In the genomic region with DNA sequence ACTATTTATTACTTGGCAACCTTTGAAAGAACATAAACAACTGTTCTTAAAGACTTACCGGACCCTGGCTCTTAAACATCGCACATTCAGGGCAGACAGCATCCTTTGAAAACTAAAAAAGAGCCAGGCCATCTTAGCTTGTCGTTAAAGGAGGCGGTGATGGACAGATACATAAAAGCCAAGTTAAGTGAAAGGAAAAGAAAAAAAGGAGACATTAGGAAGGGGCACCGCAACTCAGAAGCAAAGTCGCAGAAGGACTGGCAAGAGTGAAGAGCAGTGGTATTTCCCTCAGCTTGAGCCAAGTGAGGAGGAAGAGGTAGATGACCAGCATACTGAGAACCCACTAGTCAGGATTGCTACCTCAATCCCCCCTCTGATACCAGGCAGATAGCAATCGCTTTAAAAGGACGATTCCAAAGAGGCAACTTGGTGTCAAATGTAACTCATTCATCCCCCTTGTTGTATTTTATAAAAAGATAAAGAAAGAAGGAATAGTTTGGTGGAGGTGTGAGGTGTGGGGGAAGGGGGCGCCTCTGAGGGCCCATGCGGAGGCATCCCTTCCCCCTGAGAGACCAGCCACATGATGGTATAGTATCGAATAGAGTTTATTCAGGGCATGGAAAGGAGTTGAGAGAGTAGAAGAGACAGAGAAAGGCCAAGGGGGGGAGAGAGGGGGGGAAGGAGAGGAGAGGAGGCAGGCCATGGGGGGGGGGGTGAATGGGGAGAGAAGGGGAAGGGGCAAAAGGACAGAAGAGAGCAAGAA, we compare ENCODE assay signal across 17 mouse cellular contexts. TPM values are rescaled to one million over a fixed set of nuclear protein-coding genes. Genes with fewer than 3 reads are reported as not detected.
DNase-seq lines count a peak whose midpoint lies in the region; ATAC-seq lines count a peak whose summit lies in the region.
"Had no signal": no experiment of that assay in that cellular context is flagged by ENCODE, and none has a peak within 500 bp of the region (broad histone marks: within the 10 kb centered on the region; RNA-seq: fewer than 3 reads in every experiment).

No protein-coding gene starts in this region.

- H3K9me3 ChIP-seq in heart, embryonic 12.5 days (replicated peaks), result no peaks in the 10 kb centered on the region
- peaks cover 2% of the 10 kb centered on the region; the same call in 1 of the 2 replicates for H3K9me3 ChIP-seq in hindbrain, embryonic 10.5 days
- no peaks in the 10 kb centered on the region for H3K9me3 ChIP-seq in midbrain, embryonic 11.5 days (ENCODE audit: control insufficient read depth, low read length)
- H3K9me3 ChIP-seq in neural tube, embryonic 15.5 days (replicated peaks), result no peaks in the 10 kb centered on the region
- H3K9me3 ChIP-seq: embryonic facial prominence, embryonic 12.5 days; liver, embryonic 13.5 days had no signal

- H3K27ac ChIP-seq in heart, embryonic 12.5 days (ENCODE audit: poor library complexity, severe bottlenecking), result no peak overlapping the region
- H3K27ac ChIP-seq in hindbrain, embryonic 10.5 days, result peak overlapping the region; percentile 83
- H3K27ac ChIP-seq in midbrain, embryonic 11.5 days (ENCODE audit: low read depth, low read length), result no peak overlapping the region
- peak overlapping the region; percentile 34 for H3K27ac ChIP-seq in neural tube, embryonic 15.5 days (replicated peaks)
- H3K27ac ChIP-seq: embryonic facial prominence, embryonic 12.5 days; gastrocnemius, adult 2 months; kidney, postnatal 0 days; liver, embryonic 13.5 days had no signal

- H3K9ac ChIP-seq in heart, embryonic 12.5 days, result no peak overlapping the region
- no peak overlapping the region for H3K9ac ChIP-seq in midbrain, embryonic 11.5 days (ENCODE audit: low read length)
- H3K9ac ChIP-seq in neural tube, embryonic 15.5 days (replicated peaks), result no peak overlapping the region
- H3K9ac ChIP-seq: embryonic facial prominence, embryonic 12.5 days; liver, embryonic 13.5 days had no signal

- H3K4me2 ChIP-seq in heart, embryonic 12.5 days, result no peak overlapping the region
- no peak overlapping the region for H3K4me2 ChIP-seq in midbrain, embryonic 11.5 days
- no peak overlapping the region for H3K4me2 ChIP-seq in neural tube, embryonic 15.5 days
- H3K4me2 ChIP-seq: embryonic facial prominence, embryonic 12.5 days; liver, embryonic 13.5 days had no signal

- 74% methylated on average over 11 of the region's 11 CpGs for WGBS in heart, embryonic 12.5 days
- WGBS in hindbrain, embryonic 10.5 days, result 42% methylated on average over 11 of the region's 11 CpGs
- WGBS in midbrain, embryonic 11.5 days, result 52% methylated on average over 11 of the region's 11 CpGs
- 25% methylated on average over 11 of the region's 11 CpGs for WGBS in neural tube, embryonic 15.5 days

- H3K4me1 ChIP-seq in heart, embryonic 12.5 days (replicated peaks), result peaks cover 4% of the 10 kb centered on the region; the same call in 1 of the 2 replicates
- H3K4me1 ChIP-seq in hindbrain, embryonic 10.5 days (replicated peaks), result peaks cover 36% of the 10 kb centered on the region
- H3K4me1 ChIP-seq in midbrain, embryonic 11.5 days (ENCODE audit: control insufficient read depth, insufficient read depth, low read length), result peaks cover 4% of the 10 kb centered on the region; the same call in 1 of the 2 replicates
- H3K4me1 ChIP-seq in neural tube, embryonic 15.5 days, result peaks cover 7% of the 10 kb centered on the region
- H3K4me1 ChIP-seq: liver, embryonic 13.5 days had no signal

- H3K27me3 ChIP-seq in heart, embryonic 12.5 days (replicated peaks), result no peaks in the 10 kb centered on the region
- no peaks in the 10 kb centered on the region for H3K27me3 ChIP-seq in hindbrain, embryonic 10.5 days (ENCODE audit: insufficient read depth, poor library complexity, severe bottlenecking)
- H3K27me3 ChIP-seq in midbrain, embryonic 11.5 days (ENCODE audit: control insufficient read depth, insufficient read depth, low read length), result no peaks in the 10 kb centered on the region
- H3K27me3 ChIP-seq in neural tube, embryonic 15.5 days (replicated peaks), result no peaks in the 10 kb centered on the region
- H3K27me3 ChIP-seq: embryonic facial prominence, embryonic 12.5 days; liver, embryonic 13.5 days had no signal

- no peaks in the 10 kb centered on the region for H3K36me3 ChIP-seq in heart, embryonic 12.5 days
- H3K36me3 ChIP-seq in hindbrain, embryonic 10.5 days, result no peaks in the 10 kb centered on the region
- no peaks in the 10 kb centered on the region for H3K36me3 ChIP-seq in midbrain, embryonic 11.5 days (ENCODE audit: control insufficient read depth, insufficient read depth, low read length)
- H3K36me3 ChIP-seq in neural tube, embryonic 15.5 days, result no peaks in the 10 kb centered on the region
- H3K36me3 ChIP-seq: embryonic facial prominence, embryonic 12.5 days; liver, embryonic 13.5 days had no signal

- DNase-seq in heart, adult 11 months, result peak; percentile 52
- no peak for DNase-seq in hindbrain, embryonic 10.5 days (ENCODE audit: low spot score)
- DNase-seq in midbrain, embryonic 11.5 days (ENCODE audit: low spot score, missing footprints), result peak; percentile 31
- no peak for DNase-seq in urinary bladder, adult 2 months (ENCODE audit: low spot score)
- DNase-seq in Muller cell, postnatal 12 days (ENCODE audit: inconsistent ontology term), result no peak
- DNase-seq in thymus, postnatal 14 days, result no peak
- DNase-seq: adrenal gland, postnatal 36 days; gastrocnemius, adult 2 months; heart, adult 18-20 months; liver, embryonic 13.5 days; thymus, postnatal 4 days had no signal

- no peak for ATAC-seq in heart, embryonic 12.5 days (ENCODE audit: insufficient number of reproducible peaks, low FRiP score)
- ATAC-seq in midbrain, embryonic 11.5 days (ENCODE audit: low FRiP score), result no peak
- peak; percentile 79 for ATAC-seq in neural tube, embryonic 15.5 days (ENCODE audit: low FRiP score)
- ATAC-seq: activated CD4-positive, CD25-positive, alpha-beta regulatory T cell, adult 4 months had no signal

- no peak overlapping the region for H3K4me3 ChIP-seq in heart, embryonic 12.5 days
- H3K4me3 ChIP-seq in hindbrain, embryonic 10.5 days, result no peak overlapping the region
- no peak overlapping the region for H3K4me3 ChIP-seq in midbrain, embryonic 11.5 days (ENCODE audit: low read depth, low read length)
- no peak overlapping the region for H3K4me3 ChIP-seq in neural tube, embryonic 15.5 days (replicated peaks)
- H3K4me3 ChIP-seq: embryonic facial prominence, embryonic 12.5 days; gastrocnemius, adult 2 months; liver, embryonic 13.5 days had no signal

RNA-seq across cellular contexts. Expression of gene Phyhipl, which starts 31.4 kb away (rescaled TPM):
- 2.1 and 2.4 TPM in 2 replicates for polyA plus RNA-seq in heart, embryonic 12.5 days (2016; fragmentation: Nextera tagmentation; extraction: Ambion mirVana)
- 44.1 and 111 TPM in 2 replicates for polyA plus RNA-seq in hindbrain, embryonic 10.5 days (2016; fragmentation: Nextera tagmentation; extraction: Ambion mirVana)
- polyA plus RNA-seq in midbrain, embryonic 11.5 days (2014; fragmentation: Nextera tagmentation; extraction: Ambion mirVana), result 34.0 and 36.5 TPM in 2 replicates
- polyA plus RNA-seq in neural tube, embryonic 15.5 days (2015; fragmentation: Nextera tagmentation; extraction: Ambion mirVana), result 279 and 335 TPM in 2 replicates
- polyA plus RNA-seq in urinary bladder, adult 2 months (2012; rRNA removed), result 0.16 and 0.21 TPM in 2 replicates
- polyA plus RNA-seq: activated CD4-positive, CD25-positive, alpha-beta regulatory T cell, adult 4 months; spleen, adult 2 months had no signal

Comparison
In these comparisons a context has a peak if more than half of its experiments do, and no peak if none do; other contexts are left out.
1. DNase-seq: peak in heart, adult 11 months (single experiment) and midbrain, embryonic 11.5 days (single experiment); none in hindbrain, embryonic 10.5 days (single experiment), urinary bladder, adult 2 months (single experiment), Muller cell, postnatal 12 days (single experiment) and thymus, postnatal 14 days (single experiment).
2. H3K27ac ChIP-seq: peak in hindbrain, embryonic 10.5 days (single experiment) and neural tube, embryonic 15.5 days (single experiment); none in heart, embryonic 12.5 days (single experiment) and midbrain, embryonic 11.5 days (single experiment).
3. RNA of gene Phyhipl, which starts 31.4 kb away (polyA plus RNA-seq): 279 to 335 TPM in neural tube, embryonic 15.5 days, 44.1 to 111 TPM in hindbrain, embryonic 10.5 days and 34.0 to 36.5 TPM in midbrain, embryonic 11.5 days; 2.1 to 2.4 TPM in heart, embryonic 12.5 days and 0.16 to 0.21 TPM in urinary bladder, adult 2 months; every median in the first group is over 10 times any median in the second.